In genomic region chr4:128681126-128681525, GRCm38 (mm10) we compare ENCODE assay signal across 10 mouse cellular contexts. TPM values are rescaled to one million over a fixed set of nuclear protein-coding genes. Genes with fewer than 3 reads are reported as not detected.
DNase-seq lines count a peak whose midpoint lies in the region; TF ChIP-seq lines count a peak whose summit lies in the region.
"Had no signal": no experiment of that assay in that cellular context is flagged by ENCODE, and none has a peak within 500 bp of the region (broad histone marks: within the 10 kb centered on the region; RNA-seq: fewer than 3 reads in every experiment).

No protein-coding gene starts in this region.

- no peak for TF ChIP-seq POLR2A in MEL (IDR thresholded peaks at IDR 0.05; ENCODE audit: control insufficient read depth in 1 of 2, insufficient read depth in 1 of 2, low read depth in 1 of 2, low read length in 2 of 2, poor library complexity in 1 of 2)
- no peak for TF ChIP-seq POLR2A in thymus, adult 2 months (IDR thresholded peaks at IDR 0.05; ENCODE audit: control insufficient read depth, extremely low read depth, insufficient read depth, low read length, poor library complexity)

- H3K27ac ChIP-seq in MEL (ENCODE audit: control insufficient read depth, low read depth, low read length) = no peak overlapping the region
- H3K27ac ChIP-seq in thymus, adult 2 months (ENCODE audit: control insufficient read depth, insufficient read depth, low read length) = no peak overlapping the region
- H3K27ac ChIP-seq: embryonic facial prominence, embryonic 13.5 days; lung, embryonic 15.5 days had no signal

- H3K4me3 ChIP-seq in MEL (ENCODE audit: control insufficient read depth in 1 of 2, insufficient read depth in 1 of 2, low read depth in 2 of 2, low read length in 2 of 2) = no peak overlapping the region
- H3K4me3 ChIP-seq in thymus, adult 2 months (ENCODE audit: control insufficient read depth, insufficient read depth, low read length) = no peak overlapping the region
- H3K4me3 ChIP-seq: embryonic facial prominence, embryonic 13.5 days; lung, embryonic 15.5 days had no signal

- no peaks in the 10 kb centered on the region for H3K4me1 ChIP-seq in MEL (ENCODE audit: control insufficient read depth in 1 of 2, insufficient read depth in 2 of 2, low read length in 2 of 2)
- H3K4me1 ChIP-seq in thymus, adult 2 months (replicated peaks; ENCODE audit: control insufficient read depth, insufficient read depth, low read length) = no peaks in the 10 kb centered on the region

- intact Hi-C loops in heart, postnatal 14 days (cut with DNase I) = no loop called here

- WGBS in thymus, adult 2 months = 93% methylated on average over 8 of the region's 8 CpGs

- H3K36me3 ChIP-seq in MEL (ENCODE audit: control insufficient read depth in 1 of 2, insufficient read depth in 2 of 2, low read length in 2 of 2) = no peaks in the 10 kb centered on the region
- H3K36me3 ChIP-seq in thymus, adult 2 months (ENCODE audit: control insufficient read depth, insufficient read depth, low read length) = no peaks in the 10 kb centered on the region
- H3K36me3 ChIP-seq: embryonic facial prominence, embryonic 13.5 days; lung, embryonic 15.5 days had no signal

- no peaks in the 10 kb centered on the region for H3K9me3 ChIP-seq in MEL (replicated peaks; ENCODE audit: insufficient read depth, low read length)
- H3K9me3 ChIP-seq: embryonic facial prominence, embryonic 13.5 days; lung, embryonic 15.5 days had no signal

- TF ChIP-seq EP300 in MEL (IDR thresholded peaks at IDR 0.05; ENCODE audit: low read depth in 1 of 2, low read length in 2 of 2) = no peak

- H3K79me2 ChIP-seq in MEL (ENCODE audit: control insufficient read depth, insufficient read depth, low read length, poor library complexity) = no peaks in the 10 kb centered on the region

- peaks cover 2 to 6% of the 10 kb centered on the region in 2 experiments; a peak in 3 of 4 replicates for H3K27me3 ChIP-seq in MEL (ENCODE audit: control insufficient read depth in 1 of 2, insufficient read depth in 2 of 2, low read length in 2 of 2)
- H3K27me3 ChIP-seq in thymus, adult 2 months (ENCODE audit: control insufficient read depth, insufficient read depth, low read length) = no peaks in the 10 kb centered on the region
- H3K27me3 ChIP-seq: embryonic facial prominence, embryonic 13.5 days; lung, embryonic 15.5 days had no signal

- TF ChIP-seq RAD21 in MEL (IDR thresholded peaks at IDR 0.05; ENCODE audit: low read depth, low read length) = no peak; the same call in 1 of the 2 replicates

- peak; percentile 31 to 52 for DNase-seq in heart, postnatal 14 days
- DNase-seq in heart, adult 11 months = no peak
- DNase-seq in MEL (ENCODE audit: low read depth, low spot score) = no peak
- peak; percentile 36 for DNase-seq in embryo, embryonic 9.5 days (ENCODE audit: extremely low spot score)
- DNase-seq in lung, postnatal 36 days = peak; percentile 37
- DNase-seq in thymus, adult 2 months = no peak
- DNase-seq in urinary bladder, postnatal 4 days (ENCODE audit: low spot score in 2 of 2) = no peak
- DNase-seq: heart, postnatal 10 days had no signal

- no peak overlapping the region for H3K9ac ChIP-seq in MEL (ENCODE audit: control insufficient read depth, low read depth, low read length, poor library complexity, severe bottlenecking)
- H3K9ac ChIP-seq: embryonic facial prominence, embryonic 13.5 days; lung, embryonic 15.5 days had no signal

- TF ChIP-seq CTCF in MEL (IDR thresholded peaks at IDR 0.05 in 2 of 3, conservative IDR thresholded peaks at IDR 0.05 in 1 of 3; ENCODE audit: control insufficient read depth in 1 of 3, insufficient read depth in 1 of 3, low read depth in 2 of 3, low read length in 3 of 3, poor library complexity in 1 of 3, severe bottlenecking in 1 of 3) = peak in 1 of 3 experiments; percentile 5; a peak in 1 of 6 replicates
- no peak for TF ChIP-seq CTCF in thymus, adult 2 months (IDR thresholded peaks at IDR 0.05; ENCODE audit: borderline replicate concordance, control insufficient read depth, extremely low read depth, insufficient read depth, low read length, poor library complexity)

TF ChIP-seq in MEL, 35 proteins besides CTCF, POLR2A, EP300 and RAD21:
- TF ChIP-seq SMC3 (IDR thresholded peaks at IDR 0.05; ENCODE audit: low read depth, low read length) (peak; percentile 4; the same call in 1 of the 2 replicates), KAT2A (conservative IDR thresholded peaks at IDR 0.05; ENCODE audit: low read depth, low read length) (no peak)

RNA-seq across cellular contexts. Expression of gene Phc2, which starts 26.6 kb away (rescaled TPM):
- 10 to 100 TPM; 51.0 to 55.5 TPM for total RNA-seq in heart, postnatal 14 days (2021)
- 20.4 and 23.7 TPM in 2 replicates for total RNA-seq in MEL (2012; rRNA removed)
- 10 to 100 TPM in 1 of 2 experiments, not detected in 1; 65.5 TPM for polyA plus RNA-seq in MEL (2012; ENCODE audit: insufficient read depth in 1 of 2, insufficient read length in 2 of 2, low read depth in 1 of 2, low replicate concordance in 2 of 2, missing spikeins in 1 of 2)
- polyA plus RNA-seq in thymus, adult 2 months (2012; rRNA removed) = 139 and 149 TPM in 2 replicates

Comparison
In these comparisons a context has a peak if more than half of its experiments do, and no peak if none do; other contexts are left out.
1. DNase-seq: peak in heart, postnatal 14 days (2 of 2), embryo, embryonic 9.5 days (single experiment) and lung, postnatal 36 days (single experiment); none in heart, adult 11 months (single experiment), MEL (single experiment), thymus, adult 2 months (single experiment) and urinary bladder, postnatal 4 days (0 of 2).